Mouse (Mus musculus) CH12.LX (cell line): Measurements from ENCODE around the gene Krt6a. TPM values are rescaled to one million over a fixed set of nuclear protein-coding genes. Genes with fewer than 3 reads are reported as not detected.

Experiments used
- DNase-seq: peaks from one replicate; pipeline ENCODE4 v3.0.0-alpha.2; 2013; ENCODE audit errors: extremely low read depth
- H3K27ac ChIP-seq: 2 replicates; pipeline ENCODE4 v1.5.1; 2012; ENCODE audit warnings: low read depth, mild to moderate bottlenecking, control low read depth, moderate library complexity; ENCODE audit not compliant: insufficient read depth
- H3K27me3 ChIP-seq: replicated peaks from 2 replicates; pipeline ENCODE3; 2012; ENCODE audit warnings: inconsistent platforms
- H3K36me3 ChIP-seq, 2 experiments: replicated peaks in 1 of 2; 2 replicates each; pipeline versions ENCODE3 to v1.6.1; 2012; ENCODE audit warnings: inconsistent platforms in 1 of 2, low read length in 1 of 2, mild to moderate bottlenecking in 1 of 2, mixed read lengths in 1 of 2, moderate library complexity in 1 of 2; ENCODE audit not compliant: control insufficient read depth in 1 of 2, insufficient read depth in 1 of 2
- H3K4me1 ChIP-seq, 2 experiments: 2 replicates each; pipeline ENCODE4 v1.6.1; 2012; ENCODE audit warnings: inconsistent platforms in 1 of 2, moderate library complexity in 1 of 2; ENCODE audit not compliant: insufficient read depth in 2 of 2, control insufficient read depth in 1 of 2
- H3K4me2 ChIP-seq: 2 replicates; pipeline ENCODE4 v1.6.1; 2012; ENCODE audit warnings: low read depth, mild to moderate bottlenecking, control low read depth; ENCODE audit not compliant: poor library complexity, insufficient read depth, severe bottlenecking
- H3K4me3 ChIP-seq, 3 experiments: fragments of 150-350 bp in 1 of 3; sonication (generic) in 1 of 3; replicated peaks in 1 of 3; 2 replicates each; pipeline versions ENCODE3 to v1.5.1; 2011 to 2012; ENCODE audit warnings: low read depth in 2 of 3, low read length in 2 of 3, mild to moderate bottlenecking in 2 of 3, moderate library complexity in 2 of 3, control low read depth in 1 of 3, improper control_type of control experiment in 1 of 3, inconsistent platforms in 1 of 3, mixed read lengths in 1 of 3; ENCODE audit not compliant: poor library complexity in 1 of 3
- H3K79me2 ChIP-seq: replicated peaks from 2 replicates; pipeline ENCODE4 v1.6.1; 2012; ENCODE audit warnings: mild to moderate bottlenecking, moderate library complexity; ENCODE audit not compliant: control insufficient read depth, poor library complexity, insufficient read depth, severe bottlenecking; ENCODE audit errors: extremely low read depth
- H3K9ac ChIP-seq: 2 replicates; pipeline ENCODE4 v1.6.1; 2012; ENCODE audit warnings: low read depth, mild to moderate bottlenecking, control low read depth, moderate library complexity; ENCODE audit not compliant: insufficient read depth
- H3K9me3 ChIP-seq: replicated peaks from 2 replicates; pipeline ENCODE3; 2012; ENCODE audit warnings: low read length, inconsistent platforms, mixed read lengths
- BHLHE40 ChIP-seq: IDR thresholded peaks from 2 replicates; pipeline ENCODE4 v1.6.1; 2011; ENCODE audit warnings: mild to moderate bottlenecking, low read depth, low read length, improper control_type of control experiment
- CHD1 ChIP-seq: IDR thresholded peaks from 2 replicates; pipeline ENCODE4 v1.6.1; 2012; ENCODE audit warnings: low read depth, low read length, improper control_type of control experiment, inconsistent platforms
- CHD2 ChIP-seq: IDR thresholded peaks from 2 replicates; pipeline ENCODE4 v1.6.1; 2011; ENCODE audit warnings: low read length, improper control_type of control experiment
- E2F4 ChIP-seq: IDR thresholded peaks from 2 replicates; pipeline ENCODE4 v1.6.1; 2011; ENCODE audit warnings: low read depth, low read length, improper control_type of control experiment; ENCODE audit not compliant: insufficient replicate concordance
- ETS1 ChIP-seq: conservative IDR thresholded peaks from 2 replicates; pipeline ENCODE4 v1.6.1; 2012; ENCODE audit warnings: low read depth, mild to moderate bottlenecking, inconsistent platforms, low read length, improper control_type of control experiment, moderate library complexity
- JUN ChIP-seq: IDR thresholded peaks from 2 replicates; pipeline ENCODE4 v1.6.1; 2011; ENCODE audit warnings: low read depth, mild to moderate bottlenecking, low read length, improper control_type of control experiment, moderate library complexity; ENCODE audit not compliant: insufficient read depth
- KAT2A ChIP-seq: IDR thresholded peaks from 2 replicates; pipeline ENCODE4 v1.6.1; 2012; ENCODE audit warnings: low read length, improper control_type of control experiment, inconsistent platforms; ENCODE audit not compliant: insufficient replicate concordance
- MAFK ChIP-seq: IDR thresholded peaks from 2 replicates; pipeline ENCODE4 v1.6.1; 2011; ENCODE audit warnings: low read length, improper control_type of control experiment; ENCODE audit not compliant: insufficient replicate concordance
- MAX ChIP-seq: IDR thresholded peaks from 2 replicates; pipeline ENCODE4 v1.6.1; 2011; ENCODE audit warnings: low read length, improper control_type of control experiment
- MAZ ChIP-seq: IDR thresholded peaks from 2 replicates; pipeline ENCODE4 v1.6.1; 2012; ENCODE audit warnings: low read depth, mild to moderate bottlenecking, inconsistent platforms, low read length, improper control_type of control experiment, moderate library complexity
- MEF2A ChIP-seq: IDR thresholded peaks from 2 replicates; pipeline ENCODE4 v1.6.1; 2014; ENCODE audit warnings: low read depth, mild to moderate bottlenecking, inconsistent platforms, low read length, improper control_type of control experiment, borderline replicate concordance
- MXI1 ChIP-seq: IDR thresholded peaks from 2 replicates; pipeline ENCODE4 v1.6.1; 2011; ENCODE audit warnings: mild to moderate bottlenecking, low read depth, low read length, improper control_type of control experiment
- MYC ChIP-seq: IDR thresholded peaks from 2 replicates; pipeline ENCODE4 v1.6.1; 2011; ENCODE audit warnings: low read depth, mild to moderate bottlenecking, improper control_type of control experiment, low read length
- NRF1 ChIP-seq: IDR thresholded peaks from 2 replicates; pipeline ENCODE4 v1.6.1; 2014; ENCODE audit warnings: low read depth, mild to moderate bottlenecking, inconsistent platforms, low read length, improper control_type of control experiment, moderate library complexity
- POLR2A ChIP-seq: IDR thresholded peaks from 2 replicates; pipeline ENCODE4 v1.6.1; 2011; ENCODE audit warnings: low read depth, mild to moderate bottlenecking, improper control_type of control experiment, low read length
- RCOR1 ChIP-seq: conservative IDR thresholded peaks from 2 replicates; pipeline ENCODE4 v1.6.1; 2012; ENCODE audit warnings: low read depth, mild to moderate bottlenecking, inconsistent platforms, low read length, improper control_type of control experiment
- SIN3A ChIP-seq: IDR thresholded peaks from 2 replicates; pipeline ENCODE4 v1.6.1; 2012; ENCODE audit warnings: low read length, improper control_type of control experiment, inconsistent platforms
- SMC3 ChIP-seq: IDR thresholded peaks from 2 replicates; pipeline ENCODE4 v1.6.1; 2011; ENCODE audit warnings: low read depth, low read length, improper control_type of control experiment
- USF2 ChIP-seq: conservative IDR thresholded peaks from 2 replicates; pipeline ENCODE4 v1.6.1; 2011; ENCODE audit warnings: low read depth, low read length, improper control_type of control experiment
- ZC3H11A ChIP-seq: IDR thresholded peaks from 2 replicates; pipeline ENCODE4 v1.6.1; 2012; ENCODE audit warnings: low read depth, mild to moderate bottlenecking, inconsistent platforms, low read length, improper control_type of control experiment
- ZKSCAN1 ChIP-seq: IDR thresholded peaks from 2 replicates; pipeline ENCODE4 v1.6.1; 2012; ENCODE audit warnings: low read depth, inconsistent platforms, low read length, improper control_type of control experiment, borderline replicate concordance
- dilution Hi-C: fragments of 300-500 bp; cut with MboI; formaldehyde crosslinking; loops from 2 replicates; pipeline ENCODE4 v1.14.3; 2020; ENCODE audit warnings: low sequenced_read_pairs; ENCODE audit not compliant: extremely low pct_unique_long_range_greater_than_20kb, extremely low pct_ligation_motif_present
- in situ Hi-C: fragments of 300-500 bp; cut with MboI; formaldehyde crosslinking; loops from 3 replicates; pipeline ENCODE4 v1.14.3; 2019; ENCODE audit warnings: low sequenced_read_pairs, low pct_ligation_motif_present, low pct_unique_long_range_greater_than_20kb, mixed read lengths
- polyA plus RNA-seq: library from polyadenylated mRNA; unstranded; fragments of >175 nt; gene quantifications from 2 replicates; pipeline ENCODE4 v1.2.1, GENCODE M21; 2012; ENCODE audit warnings: low read depth; ENCODE audit not compliant: insufficient read length
- total RNA-seq, 2 experiments: library from RNA; depleted of rRNA; stranded (reverse); fragments of 300-350 nt in 1 of 2; fragments of >200 nt in 1 of 2; gene quantifications; 2 replicates each; pipeline ENCODE4 v1.2.3; 2012 to 2014

Gene Krt6a
- total RNA-seq (2012; rRNA removed) (not detected in 2 replicates), total RNA-seq (2014; rRNA removed) (not detected in 2 replicates), polyA plus RNA-seq (not detected in 2 replicates)

DNA sequence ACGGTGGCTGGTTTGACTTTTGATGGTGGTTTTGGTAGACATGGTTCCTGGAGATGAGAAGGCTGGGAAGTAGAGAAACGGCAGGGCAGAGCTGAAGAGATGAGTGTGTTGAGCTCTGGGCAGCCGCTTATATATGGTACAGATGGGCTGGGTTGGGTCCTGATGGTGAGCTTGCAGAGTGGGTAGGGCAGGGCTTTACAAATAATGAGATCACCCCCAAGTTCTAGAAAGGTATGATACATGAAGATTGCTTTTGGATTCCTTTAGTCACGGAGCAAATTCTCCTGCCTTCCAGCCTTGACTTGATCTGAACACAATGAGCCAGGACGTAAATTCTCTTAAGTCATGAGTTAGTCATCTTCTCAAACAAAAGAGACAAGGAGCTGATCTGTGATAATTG lies at the start of gene Krt6a:
Krt6a (minus strand) TSS at position 101 of the 400 bp plus-strand sequence.
- Histone ChIP-seq H3K4me2 (no peak within 1 kb of the TSS), H3K27ac (no peak within 1 kb of the TSS), H3K9me3 (no peaks in the 10 kb centered on the region), H3K27me3 (peaks cover 75% of the 10 kb centered on the region), H3K9ac (no peak within 1 kb of the TSS), H3K36me3 (no peaks in the 10 kb centered on the region), H3K79me2 (no peaks in the 10 kb centered on the region), H3K4me1 (no peaks in the 10 kb centered on the region), H3K4me3 (no peak within 1 kb of the TSS)
- no peak for DNase-seq
- in situ Hi-C loops: no loop called here
- TF ChIP-seq MYC: no peak
- TF ChIP-seq MAX: no peak
- TF ChIP-seq ZC3H11A: no peak
- TF ChIP-seq ZKSCAN1: no peak
- no peak for TF ChIP-seq KAT2A
- no peak for TF ChIP-seq MAFK
- no peak for TF ChIP-seq CHD1
- no peak for TF ChIP-seq RCOR1
- TF ChIP-seq CHD2: no peak
- no peak for TF ChIP-seq BHLHE40
- TF ChIP-seq MEF2A: no peak
- no peak for TF ChIP-seq MAZ
- no peak for TF ChIP-seq E2F4
- TF ChIP-seq ETS1: no peak
- dilution Hi-C loops: no loop called here

GRCm38 (mm10) chr15:101742711-101743110 lies 48.6 kb upstream of the Krt6a start, which contains the start of gene Krt71:
Gene Krt71 (minus strand): TSS chr15:101743109.
- no peaks in the 10 kb centered on the region for H3K9me3 ChIP-seq
- dilution Hi-C loops (no loop called here), in situ Hi-C loops (no loop called here)
- no peak within 1 kb of the TSS for H3K9ac ChIP-seq
- peaks cover 94% of the 10 kb centered on the region for H3K27me3 ChIP-seq
- TF ChIP-seq RCOR1 (no peak), USF2 (no peak), CHD1 (no peak), SIN3A (no peak), NRF1 (no peak), JUN (no peak), MXI1 (no peak), POLR2A (no peak), BHLHE40 (no peak), CHD2 (no peak), SMC3 (no peak), ZC3H11A (no peak)
- no peak for DNase-seq
- H3K79me2 ChIP-seq: no peaks in the 10 kb centered on the region
- no peaks in the 10 kb centered on the region for H3K4me1 ChIP-seq
- no peak within 1 kb of the TSS for H3K27ac ChIP-seq
- H3K36me3 ChIP-seq: no peaks in the 10 kb centered on the region
- no peak within 1 kb of the TSS for H3K4me3 ChIP-seq
- no peak within 1 kb of the TSS for H3K4me2 ChIP-seq
